Mouse (Mus musculus) forebrain, embryonic 10.5 days (tissue): ENCODE data around the gene Tram1l1. TPM values are rescaled to one million over a fixed set of nuclear protein-coding genes. Genes with fewer than 3 reads are reported as not detected.
"Not testable (repeated sequence)": the region's sequence is repeated elsewhere in the genome, so short reads cannot be mapped to it uniquely, and the experiment has no call there.

Source experiments
- DNase-seq: peaks from one replicate; pipeline ENCODE4 v3.0.0-alpha.2; 2017; ENCODE audit warnings: low spot score; ENCODE audit errors: extremely low spot score
- H3K27ac ChIP-seq: fragments of 300-500 bp; sonication (generic); 2 replicates; pipeline ENCODE4 v1.5.1; 2016; ENCODE audit warnings: mild to moderate bottlenecking
- H3K27me3 ChIP-seq: fragments of 300-500 bp; sonication (generic); 2 replicates; pipeline ENCODE4 v1.6.1; 2016; ENCODE audit warnings: mild to moderate bottlenecking; ENCODE audit not compliant: poor library complexity, severe bottlenecking
- H3K36me3 ChIP-seq: fragments of 300-500 bp; sonication (generic); replicated peaks from 2 replicates; pipeline ENCODE4 v1.6.1; 2016; ENCODE audit warnings: mild to moderate bottlenecking, moderate library complexity
- H3K4me1 ChIP-seq: fragments of 300-500 bp; sonication (generic); 2 replicates; pipeline ENCODE4 v1.6.1; 2016
- H3K4me3 ChIP-seq: fragments of 300-500 bp; sonication (generic); 2 replicates; pipeline ENCODE4 v1.5.1; 2016; ENCODE audit warnings: mild to moderate bottlenecking, moderate library complexity
- H3K9me3 ChIP-seq: fragments of 300-500 bp; sonication (generic); 2 replicates; pipeline ENCODE4 v1.6.1; 2016; ENCODE audit warnings: mild to moderate bottlenecking, moderate library complexity
- WGBS: fragments of 180-500 bp; shearing (Covaris S2); methylation state at CpG from one replicate; pipeline ENCODE4 v1.1.7; 2016; 5-methylcytosine and 5-hydroxymethylcytosine counted together
- polyA plus RNA-seq: library from polyadenylated mRNA; unstranded; fragments of >200 nt; fragmentation: Nextera tagmentation; extraction: Ambion mirVana; gene quantifications from 2 replicates; pipeline ENCODE4 v1.2.1, GENCODE M21; 2016

Gene Tram1l1
- polyA plus RNA-seq, result 12.9 and 13.4 TPM in 2 replicates

DNA sequence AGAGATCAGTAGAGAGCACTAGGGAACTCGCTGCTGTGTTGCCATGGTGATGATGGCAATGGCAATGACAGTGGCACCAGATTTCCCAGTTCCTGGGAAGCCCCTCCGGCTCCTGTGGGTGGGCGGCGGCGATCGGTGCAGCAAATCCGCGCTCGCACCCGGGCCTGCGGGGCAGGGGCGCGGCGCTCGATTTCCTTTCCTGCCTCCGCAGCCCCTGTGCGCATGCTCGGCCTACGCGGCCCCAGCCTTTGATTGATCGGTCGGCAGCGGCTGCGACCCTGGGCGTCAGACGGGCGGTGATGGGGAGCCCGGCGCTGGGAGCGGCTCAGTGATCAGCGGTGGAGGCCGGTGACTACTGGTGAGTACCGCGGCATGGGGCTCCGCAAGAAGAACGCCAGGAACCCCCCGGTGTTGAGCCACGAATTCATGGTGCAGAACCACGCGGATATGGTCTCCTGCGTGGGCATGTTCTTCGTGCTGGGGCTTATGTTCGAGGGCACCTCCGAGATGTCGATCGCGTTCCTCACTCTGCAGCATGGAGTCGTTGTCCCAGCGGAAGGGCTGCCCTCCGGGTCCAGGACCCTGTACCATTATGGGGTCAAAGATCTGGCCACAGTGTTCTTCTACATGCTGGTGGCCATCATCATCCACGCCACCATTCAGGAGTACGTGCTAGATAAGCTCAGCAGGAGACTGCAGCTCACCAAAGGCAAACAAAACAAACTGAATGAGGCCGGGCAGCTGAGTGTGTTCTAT lies at the start of gene Tram1l1:
TSS of gene Tram1l1 (plus strand) at position 35 of the 756 bp plus-strand sequence.
- Histone ChIP-seq H3K4me3 (peak within 1 kb of the TSS; percentile 67), H3K4me1 (peaks cover 18% of the 10 kb centered on the region), H3K9me3 (no peaks in the 10 kb centered on the region), H3K27ac (peak within 1 kb of the TSS; percentile 88), H3K27me3 (no peaks in the 10 kb centered on the region), H3K36me3 (no peaks in the 10 kb centered on the region)
- peak; percentile 85 for DNase-seq
- WGBS, result 3% methylated on average over 53 of the region's 53 CpGs

DNA sequence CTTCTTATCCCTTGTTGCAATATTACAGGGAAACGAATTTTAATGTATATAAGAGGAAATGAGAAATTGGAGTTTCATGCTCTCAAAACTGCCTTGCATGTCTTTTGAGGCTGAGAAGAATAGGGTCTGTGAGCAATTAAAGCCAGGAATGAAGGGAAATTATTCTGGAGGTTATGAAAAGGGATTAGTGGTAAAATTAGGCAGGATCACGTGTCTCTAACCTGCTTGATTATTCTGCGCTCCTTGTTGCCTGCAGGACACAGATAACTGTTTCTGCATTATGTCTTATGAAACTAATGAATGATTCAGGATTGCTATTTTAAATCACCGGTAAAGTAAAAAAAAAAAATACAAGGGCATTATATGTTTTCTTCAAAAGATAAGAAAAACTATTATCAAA lies 49.4 kb upstream of the Tram1l1 start:
- no peak overlapping the region for H3K4me3 ChIP-seq
- H3K27me3 ChIP-seq, result peaks cover 4% of the 10 kb centered on the region; the same call in 1 of the 2 replicates
- H3K9me3 ChIP-seq, result no peaks in the 10 kb centered on the region
- peaks cover 17% of the 10 kb centered on the region; the same call in 1 of the 2 replicates for H3K4me1 ChIP-seq
- H3K27ac ChIP-seq, result no peak overlapping the region
- DNase-seq, result no peak
- WGBS, result 63% methylated on average over 4 of the region's 4 CpGs
- no peaks in the 10 kb centered on the region for H3K36me3 ChIP-seq

DNA sequence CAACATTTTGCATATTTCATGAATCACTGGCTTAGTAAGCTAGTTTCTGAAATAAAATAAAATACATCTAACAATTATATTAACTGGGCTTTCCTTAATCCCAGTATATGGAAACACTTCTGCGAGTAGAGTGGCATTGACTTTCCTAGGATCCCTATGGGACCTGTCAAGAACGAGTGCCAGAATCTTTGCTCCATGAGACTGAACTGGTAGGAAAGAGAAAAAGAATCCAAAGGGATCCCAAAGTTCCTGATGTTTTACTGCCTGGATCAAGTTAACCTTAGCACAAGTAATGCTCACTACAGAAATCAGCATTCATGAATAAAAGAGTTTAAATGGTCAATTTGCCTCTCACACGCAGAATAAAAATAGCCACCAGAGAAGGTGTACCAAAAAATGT lies 49.0 kb upstream of the Tram1l1 start:
- Histone ChIP-seq H3K4me3 (no peak overlapping the region), H3K27me3 (no peaks in the 10 kb centered on the region), H3K4me1 (peaks cover 17% of the 10 kb centered on the region; the same call in 1 of the 2 replicates), H3K27ac (no peak overlapping the region), H3K36me3 (no peaks in the 10 kb centered on the region), H3K9me3 (no peaks in the 10 kb centered on the region)
- DNase-seq, result no peak
- 80% methylated on average over 3 of the region's 3 CpGs for WGBS

DNA sequence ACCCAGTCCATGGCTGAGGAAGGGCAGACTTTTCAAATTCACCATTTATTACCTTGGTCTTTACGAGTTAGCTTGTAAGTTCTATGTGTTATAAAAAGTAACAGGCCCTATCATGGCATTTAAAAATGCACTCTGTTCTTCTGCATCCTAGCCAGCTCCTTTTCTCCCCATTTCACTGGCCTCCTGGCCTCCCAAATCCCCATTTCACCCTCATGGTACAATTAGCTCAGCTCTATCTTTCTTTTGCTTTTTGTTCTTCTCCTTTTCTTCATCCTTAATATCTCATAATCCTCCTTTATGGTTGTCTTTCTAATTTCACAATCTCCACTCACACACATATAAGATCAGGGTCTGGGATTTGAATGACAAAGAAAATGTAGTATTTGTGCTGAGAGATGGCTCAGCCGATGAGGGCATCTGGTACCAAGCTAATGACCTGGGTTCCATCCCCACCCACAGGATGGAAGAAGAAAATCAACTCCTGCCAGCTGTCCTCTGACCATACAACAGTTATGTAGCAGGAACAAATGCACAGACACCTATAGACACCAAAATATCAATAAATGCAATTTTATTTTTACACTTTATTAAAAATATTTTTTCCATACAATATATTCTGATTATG lies 48.1 kb upstream of the Tram1l1 start:
- H3K9me3 ChIP-seq, result no peaks in the 10 kb centered on the region
- no peak for DNase-seq
- peaks cover 12% of the 10 kb centered on the region; the same call in 1 of the 2 replicates for H3K4me1 ChIP-seq
- no peak overlapping the region for H3K27ac ChIP-seq
- no peaks in the 10 kb centered on the region for H3K36me3 ChIP-seq
- H3K4me3 ChIP-seq, result no peak overlapping the region
- WGBS, result 67% methylated on average over 2 of the region's 2 CpGs
- H3K27me3 ChIP-seq, result no peaks in the 10 kb centered on the region

DNA sequence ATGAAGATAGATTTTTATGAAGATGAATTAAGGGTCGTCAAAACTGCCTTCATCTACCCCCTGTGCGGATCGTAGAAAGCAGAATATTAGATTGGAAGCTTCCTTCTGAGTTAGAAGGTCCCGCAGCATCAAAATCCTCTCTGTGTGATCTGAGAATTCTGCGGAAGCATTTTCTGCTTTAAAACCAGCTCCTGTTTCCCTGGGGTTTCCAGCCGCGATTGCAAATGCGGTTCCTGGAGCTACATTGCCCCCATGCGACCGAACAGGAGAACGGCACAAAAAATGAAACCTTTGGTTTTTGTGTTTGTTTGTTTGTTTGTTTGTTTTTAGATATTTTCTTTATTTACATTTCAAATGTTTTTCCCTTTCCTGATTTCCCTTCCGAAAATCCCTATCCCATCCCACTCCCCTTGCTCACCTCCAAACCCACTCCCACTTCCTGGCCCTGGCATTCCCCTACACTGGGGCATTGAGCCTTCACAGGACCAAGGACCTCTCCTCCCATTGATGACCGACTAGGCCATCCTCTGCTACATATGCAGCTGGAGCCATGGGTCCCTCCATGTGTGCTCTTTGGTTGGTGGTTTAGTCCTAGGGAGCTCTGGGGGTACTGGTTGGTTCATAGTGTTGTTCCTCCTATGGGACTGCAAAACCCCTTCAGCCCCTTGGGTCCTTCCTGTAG lies 45.6 kb upstream of the Tram1l1 start:
- H3K27me3 ChIP-seq, H3K9me3 ChIP-seq, H3K27ac ChIP-seq, H3K4me3 ChIP-seq, H3K36me3 ChIP-seq: not testable (repeated sequence)
- H3K4me1 ChIP-seq, result peaks cover 12% of the 10 kb centered on the region; the same call in 1 of the 2 replicates
- 15% methylated on average over 13 of the region's 13 CpGs for WGBS
- peak; percentile 44 for DNase-seq

DNA sequence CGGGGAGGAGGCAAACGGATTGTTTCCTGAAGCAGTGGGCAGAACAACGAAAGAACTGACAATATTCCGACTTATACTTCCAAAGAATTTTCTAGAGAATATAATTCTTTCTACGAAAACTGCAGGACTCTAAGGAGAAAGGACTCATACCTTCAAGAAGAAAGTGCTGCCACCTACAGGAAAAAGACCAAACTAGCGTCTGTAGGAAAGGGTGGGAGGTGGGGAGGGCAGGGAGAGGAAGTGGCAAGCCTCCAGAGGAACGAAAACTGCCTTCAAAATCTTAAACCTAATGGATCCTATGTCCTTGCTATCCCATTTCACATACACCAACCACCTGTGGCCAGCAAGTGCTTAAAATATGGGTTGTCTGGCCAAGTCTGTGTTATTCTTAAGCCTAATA lies 31.7 kb upstream of the Tram1l1 start:
- not testable (repeated sequence) for H3K4me1 ChIP-seq, H3K36me3 ChIP-seq, H3K27me3 ChIP-seq, H3K27ac ChIP-seq, H3K9me3 ChIP-seq, DNase-seq, H3K4me3 ChIP-seq
- 38% methylated on average over 7 of the region's 7 CpGs for WGBS

DNA sequence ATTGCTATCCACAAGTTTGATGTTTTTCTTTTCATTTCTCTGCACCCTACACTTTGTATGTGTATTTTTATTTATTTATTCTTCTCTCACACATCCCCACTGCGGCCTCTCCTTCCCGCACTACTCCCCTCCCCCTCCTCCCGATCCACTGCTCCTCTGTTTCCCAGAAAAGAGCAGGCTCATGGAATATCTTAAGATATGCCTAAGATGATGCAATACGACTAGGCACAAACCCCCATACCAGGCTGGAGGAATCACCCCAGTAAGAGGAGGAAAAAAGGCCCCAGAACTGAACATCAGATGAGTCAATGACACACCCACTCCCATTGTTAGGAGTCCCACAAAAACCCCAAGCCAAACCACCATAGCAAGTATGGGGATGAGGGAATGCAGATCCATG lies 1.4 kb upstream of the Tram1l1 start:
- WGBS, result 91% methylated on average over 4 of the region's 4 CpGs

DNA sequence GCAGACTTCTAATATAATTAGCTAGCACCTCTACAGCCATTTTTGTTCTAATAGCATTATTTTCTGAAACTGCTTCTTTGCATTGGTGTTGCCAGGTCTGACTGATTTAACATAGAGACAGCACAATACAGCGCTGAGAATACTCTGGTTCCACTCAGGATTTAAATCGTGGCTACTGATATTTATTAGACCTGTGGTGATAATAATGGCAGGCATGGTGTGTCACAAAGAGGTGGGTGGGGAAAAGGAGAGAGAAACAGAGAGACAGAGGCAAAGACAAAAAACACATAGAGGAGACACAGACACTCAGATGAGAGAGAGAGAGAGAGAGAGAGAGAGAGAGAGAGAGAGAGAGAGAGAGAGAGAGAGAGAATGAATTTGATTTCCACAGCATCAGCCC lies 257 bp upstream of the Tram1l1 start:
- Histone ChIP-seq H3K4me3 (peak overlapping the region; percentile 67), H3K27ac (peak overlapping the region; percentile 88), H3K9me3 (no peaks in the 10 kb centered on the region), H3K36me3 (no peaks in the 10 kb centered on the region), H3K27me3 (no peaks in the 10 kb centered on the region), H3K4me1 (peaks cover 18% of the 10 kb centered on the region)
- no peak for DNase-seq
- WGBS, result 19% methylated on average over 2 of the region's 2 CpGs

More for the DNA sequence above, 1.4 kb upstream of the Tram1l1 start:
- no peak overlapping the region for H3K27ac ChIP-seq
- H3K9me3 ChIP-seq, result no peaks in the 10 kb centered on the region
- DNase-seq, result no peak
- H3K4me1 ChIP-seq, result peaks cover 18% of the 10 kb centered on the region
- H3K36me3 ChIP-seq, result no peaks in the 10 kb centered on the region
- H3K27me3 ChIP-seq, result no peaks in the 10 kb centered on the region
- no peak overlapping the region for H3K4me3 ChIP-seq

DNA sequence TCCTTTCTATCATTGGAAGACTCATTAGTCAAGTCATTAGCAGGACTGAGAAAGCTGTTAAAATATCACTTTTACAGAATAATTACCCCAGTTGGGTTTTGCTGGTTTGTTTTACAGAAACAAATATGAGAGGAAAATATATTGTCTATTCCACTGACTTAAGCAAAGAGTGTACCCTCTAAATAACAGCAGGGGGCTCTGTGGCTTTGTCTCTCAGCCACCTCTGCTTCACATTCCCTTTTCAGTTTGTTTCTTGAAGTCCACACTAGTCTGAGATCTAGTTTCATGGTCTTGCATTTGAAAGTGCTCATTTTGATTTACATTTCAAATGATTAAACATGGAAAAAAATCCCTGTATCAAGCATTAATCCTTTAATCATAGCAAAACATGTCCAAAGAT lies 25.8 kb downstream of the Tram1l1 start:
- DNase-seq, result no peak
- Histone ChIP-seq H3K36me3 (no peaks in the 10 kb centered on the region), H3K4me1 (no peaks in the 10 kb centered on the region), H3K27me3 (no peaks in the 10 kb centered on the region), H3K27ac (no peak overlapping the region), H3K9me3 (no peaks in the 10 kb centered on the region), H3K4me3 (no peak overlapping the region)

DNA sequence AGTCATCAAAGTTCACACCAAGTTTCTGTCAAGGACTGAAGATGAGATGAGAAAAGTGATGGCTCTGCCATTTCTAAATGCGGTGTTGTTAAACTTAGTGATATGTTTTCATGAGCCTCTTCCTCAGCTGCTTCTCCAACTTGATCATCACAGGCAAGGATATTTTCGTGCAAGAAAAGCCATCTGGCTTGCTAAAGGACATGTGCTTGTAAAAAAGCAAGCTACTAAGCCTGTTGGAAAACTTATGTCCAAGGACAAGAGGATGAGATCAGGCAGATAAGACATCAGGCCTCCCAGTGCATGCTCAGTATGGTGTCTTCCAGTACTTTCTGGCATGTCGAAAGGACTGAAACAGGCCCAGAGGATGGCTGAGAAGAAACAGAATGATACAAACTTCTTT lies 36.9 kb downstream of the Tram1l1 start:
- no peak overlapping the region for H3K4me3 ChIP-seq
- H3K27me3 ChIP-seq, result no peaks in the 10 kb centered on the region
- H3K36me3 ChIP-seq, result no peaks in the 10 kb centered on the region
- no peaks in the 10 kb centered on the region for H3K4me1 ChIP-seq
- 86% methylated on average over 3 of the region's 3 CpGs for WGBS
- DNase-seq, result no peak
- no peaks in the 10 kb centered on the region for H3K9me3 ChIP-seq
- no peak overlapping the region for H3K27ac ChIP-seq

DNA sequence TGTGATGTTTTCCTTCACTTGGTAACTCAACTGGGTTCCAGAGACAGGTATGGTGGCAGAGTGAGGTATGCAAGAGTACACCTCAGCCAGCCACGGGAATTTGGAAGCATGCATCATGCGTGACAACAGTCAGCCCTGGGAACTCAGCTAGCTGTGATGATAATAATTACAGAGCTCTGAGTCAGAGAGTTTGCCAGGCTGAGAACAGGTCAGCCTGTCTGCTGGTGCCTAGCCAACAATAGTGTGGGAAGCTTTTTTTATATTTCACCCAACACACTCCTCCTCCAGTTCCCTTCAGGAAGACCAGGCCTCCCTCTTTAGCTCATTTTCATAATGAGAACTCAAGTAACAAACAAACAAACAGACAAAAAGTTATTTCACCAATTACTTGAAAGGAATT lies 51.4 kb downstream of the Tram1l1 start:
- Histone ChIP-seq H3K27ac (no peak overlapping the region), H3K4me3 (no peak overlapping the region), H3K36me3 (no peaks in the 10 kb centered on the region), H3K27me3 (no peaks in the 10 kb centered on the region), H3K9me3 (no peaks in the 10 kb centered on the region), H3K4me1 (no peaks in the 10 kb centered on the region)
- WGBS, result 100% methylated on average over 2 of the region's 2 CpGs
- DNase-seq, result no peak
